Mouse (Mus musculus) liver, postnatal 0 days (tissue): Measurements from ENCODE around the gene Gga3. TPM values are rescaled to one million over a fixed set of nuclear protein-coding genes. Genes with fewer than 3 reads are reported as not detected.

Experiments used
- ATAC-seq: fragments of 200-750 bp; cut with Nextera tagmentation; 2 replicates; pipeline ENCODE4 v1.8.0; 2017; ENCODE audit warnings: mild to moderate bottlenecking, moderate library complexity
- DNase-seq: peaks from one replicate; pipeline ENCODE4 v3.0.0-alpha.2; 2016
- H3K27ac ChIP-seq: fragments of 300-500 bp; sonication (generic); 2 replicates; pipeline ENCODE4 v1.5.1; 2014; ENCODE audit warnings: antibody characterized with exemption, moderate library complexity, mild to moderate bottlenecking, low read depth
- H3K27me3 ChIP-seq: fragments of 300-500 bp; sonication (generic); 2 replicates; pipeline ENCODE4 v1.6.1; 2014; ENCODE audit warnings: low read length, control low read depth, mixed read lengths; ENCODE audit not compliant: insufficient read depth
- H3K36me3 ChIP-seq: fragments of 300-500 bp; sonication (generic); replicated peaks from 2 replicates; pipeline ENCODE4 v1.6.1; 2014; ENCODE audit warnings: mild to moderate bottlenecking, control low read depth, low read length, moderate library complexity, mixed read lengths; ENCODE audit not compliant: insufficient read depth
- H3K4me1 ChIP-seq: fragments of 300-500 bp; sonication (generic); 2 replicates; pipeline ENCODE4 v1.6.1; 2014; ENCODE audit warnings: antibody characterized with exemption, mild to moderate bottlenecking, control low read depth; ENCODE audit not compliant: insufficient read depth
- H3K4me2 ChIP-seq: fragments of 300-500 bp; sonication (generic); 2 replicates; pipeline ENCODE4 v1.6.1; 2014; ENCODE audit warnings: low read depth, mild to moderate bottlenecking, low read length, moderate library complexity, mixed read lengths
- H3K4me3 ChIP-seq: fragments of 300-500 bp; sonication (generic); 2 replicates; pipeline ENCODE4 v1.5.1; 2014; ENCODE audit warnings: low read depth, low read length
- H3K9ac ChIP-seq: fragments of 300-500 bp; sonication (generic); replicated peaks from 2 replicates; pipeline ENCODE4 v1.6.1; 2014; ENCODE audit warnings: mild to moderate bottlenecking, moderate library complexity
- H3K9me3 ChIP-seq: fragments of 300-500 bp; sonication (generic); 2 replicates; pipeline ENCODE4 v1.6.1; 2016; ENCODE audit warnings: mild to moderate bottlenecking, control low read depth, low read length, mixed read lengths
- CTCF ChIP-seq: sonication (generic); IDR thresholded peaks from 2 replicates; pipeline ENCODE4 v1.5.1; 2016; ENCODE audit warnings: antibody characterized with exemption, low read depth
- EP300 ChIP-seq: IDR thresholded peaks from 2 replicates; pipeline ENCODE4 v1.6.1; 2016; ENCODE audit warnings: antibody characterized with exemption, low read depth, mild to moderate bottlenecking
- WGBS: fragments of 180-500 bp; shearing (Covaris S2); extraction: QIAGEN DNeasy Blood & Tissue Kit; methylation state at CpG from one replicate; pipeline ENCODE4 v1.1.7; 2014; ENCODE audit not compliant: insufficient replicate concordance; 5-methylcytosine and 5-hydroxymethylcytosine counted together
- polyA plus RNA-seq: library from polyadenylated mRNA; unstranded; fragments of >200 nt; fragmentation: Nextera tagmentation; extraction: Ambion mirVana; gene quantifications from 2 replicates; pipeline ENCODE4 v1.2.1, GENCODE M21; 2015

Gene Gga3
- polyA plus RNA-seq, 1 experiment from 2014 or later = 3.5 TPM

- Histone ChIP-seq H3K36me3 (peaks cover 90% of the 10 kb centered on the region), H3K27me3 (no peaks in the 10 kb centered on the region), H3K9me3 (no peaks in the 10 kb centered on the region), H3K4me1 (no peaks in the 10 kb centered on the region), H3K27ac (no peak overlapping the region), H3K9ac (no peak overlapping the region), H3K4me2 (no peak overlapping the region), H3K4me3 (no peak overlapping the region)
- ATAC-seq (no peak), DNase-seq (no peak)
- no peak for TF ChIP-seq CTCF
- no peak for TF ChIP-seq EP300
- 84% methylated on average over 9 of the region's 9 CpGs for WGBS
Observed at GRCm38 (mm10) chr11:115587984-115588383, 15.9 kb downstream of the Gga3 start.

DNA sequence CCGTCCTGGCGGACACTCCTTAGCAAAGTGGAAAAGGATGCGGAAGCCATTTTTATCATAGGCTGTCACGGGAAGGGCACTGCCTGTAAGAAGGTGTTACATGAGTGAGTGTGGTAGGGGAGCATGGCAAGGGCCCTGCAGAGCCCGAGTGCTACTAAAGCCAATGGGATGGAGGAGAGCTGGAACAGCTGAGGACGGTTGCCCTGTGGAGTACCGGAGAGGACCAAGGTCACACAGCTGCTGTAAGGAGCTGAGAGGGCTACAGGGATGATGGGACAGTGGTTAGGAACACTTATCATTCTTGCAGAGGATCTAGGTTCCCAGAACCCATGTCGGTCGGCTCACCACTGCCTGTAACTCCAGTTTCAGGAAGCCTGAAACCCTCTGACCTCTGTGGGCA is 17.4 kb downstream of the Gga3 start:
- H3K9ac ChIP-seq = no peak overlapping the region
- H3K4me1 ChIP-seq = no peaks in the 10 kb centered on the region
- no peak overlapping the region for H3K27ac ChIP-seq
- TF ChIP-seq EP300 = no peak
- no peak for TF ChIP-seq CTCF
- no peak for ATAC-seq
- no peak overlapping the region for H3K4me3 ChIP-seq
- 83% methylated on average over 9 of the region's 9 CpGs for WGBS
- H3K9me3 ChIP-seq = no peaks in the 10 kb centered on the region
- H3K27me3 ChIP-seq = no peaks in the 10 kb centered on the region
- H3K4me2 ChIP-seq = no peak overlapping the region
- peaks cover 94% of the 10 kb centered on the region for H3K36me3 ChIP-seq
- no peak for DNase-seq

GRCm38 (mm10) chr11:115585573-115586100 is 18.2 kb downstream of the Gga3 start:
- peaks cover 94% of the 10 kb centered on the region for H3K36me3 ChIP-seq
- 82% methylated on average over 7 of the region's 7 CpGs for whole genome bisulfite sequencing

DNA sequence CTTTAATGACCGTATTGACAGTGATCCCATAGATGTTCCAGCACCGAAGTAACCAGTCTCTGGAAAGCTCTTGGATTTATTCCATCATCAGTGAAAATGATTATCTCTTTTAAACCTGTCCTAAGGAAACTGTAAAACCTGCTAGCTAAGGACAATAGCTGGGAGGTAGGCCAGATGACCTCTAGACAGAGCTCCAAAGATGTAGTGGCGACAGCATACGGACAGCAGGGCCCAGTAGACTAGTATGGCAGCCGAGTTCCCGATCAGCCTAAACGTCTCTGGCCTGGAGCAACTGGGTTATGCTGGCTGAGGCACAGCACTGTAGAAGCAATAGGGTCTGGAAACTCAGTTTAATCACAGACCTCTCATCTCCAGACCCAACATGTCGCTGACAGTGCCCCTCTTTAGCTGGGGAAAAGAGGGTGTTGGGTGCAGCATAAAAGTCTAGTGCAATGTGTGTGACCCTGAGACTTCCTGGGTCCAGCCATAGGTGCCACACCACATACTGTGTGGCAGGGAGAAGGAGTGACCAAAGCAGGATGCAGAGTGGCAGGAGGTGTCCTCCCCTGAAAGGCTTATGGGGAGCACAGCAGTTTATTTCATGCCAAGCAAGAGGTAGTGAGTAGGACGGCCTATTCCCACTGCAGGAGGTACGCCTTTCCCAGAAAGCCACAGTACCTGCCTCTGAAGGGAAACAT is 19.3 kb downstream of the Gga3 start:
- Histone ChIP-seq H3K4me3 (no peak overlapping the region), H3K27ac (no peak overlapping the region), H3K27me3 (no peaks in the 10 kb centered on the region), H3K36me3 (peaks cover 91% of the 10 kb centered on the region), H3K4me2 (no peak overlapping the region), H3K9ac (no peak overlapping the region), H3K4me1 (no peaks in the 10 kb centered on the region), H3K9me3 (no peaks in the 10 kb centered on the region)
- ATAC-seq (no peak), DNase-seq (no peak)
- TF ChIP-seq CTCF (no peak), EP300 (no peak)
- WGBS = 86% methylated on average over 10 of the region's 10 CpGs

More at GRCm38 (mm10) chr11:115585573-115586100, 18.2 kb downstream of the Gga3 start:
- TF ChIP-seq CTCF (no peak), EP300 (no peak)
- H3K9ac ChIP-seq = no peak overlapping the region
- H3K27me3 ChIP-seq = no peaks in the 10 kb centered on the region
- ATAC-seq (no peak), DNase-seq (no peak)
- no peak overlapping the region for H3K27ac ChIP-seq
- no peak overlapping the region for H3K4me3 ChIP-seq
- no peaks in the 10 kb centered on the region for H3K9me3 ChIP-seq
- H3K4me2 ChIP-seq = no peak overlapping the region
- no peaks in the 10 kb centered on the region for H3K4me1 ChIP-seq

- DNase-seq (no peak), ATAC-seq (no peak)
- Histone ChIP-seq H3K4me2 (no peak overlapping the region), H3K9ac (no peak overlapping the region), H3K4me1 (no peaks in the 10 kb centered on the region), H3K27me3 (no peaks in the 10 kb centered on the region), H3K27ac (no peak overlapping the region), H3K9me3 (no peaks in the 10 kb centered on the region), H3K36me3 (peaks cover 88% of the 10 kb centered on the region), H3K4me3 (no peak overlapping the region)
- 80% methylated on average over 10 of the region's 10 CpGs for WGBS
- TF ChIP-seq EP300 = no peak
- TF ChIP-seq CTCF = no peak
Observed at GRCm38 (mm10) chr11:115582913-115583606, 20.8 kb downstream of the Gga3 start.

DNA sequence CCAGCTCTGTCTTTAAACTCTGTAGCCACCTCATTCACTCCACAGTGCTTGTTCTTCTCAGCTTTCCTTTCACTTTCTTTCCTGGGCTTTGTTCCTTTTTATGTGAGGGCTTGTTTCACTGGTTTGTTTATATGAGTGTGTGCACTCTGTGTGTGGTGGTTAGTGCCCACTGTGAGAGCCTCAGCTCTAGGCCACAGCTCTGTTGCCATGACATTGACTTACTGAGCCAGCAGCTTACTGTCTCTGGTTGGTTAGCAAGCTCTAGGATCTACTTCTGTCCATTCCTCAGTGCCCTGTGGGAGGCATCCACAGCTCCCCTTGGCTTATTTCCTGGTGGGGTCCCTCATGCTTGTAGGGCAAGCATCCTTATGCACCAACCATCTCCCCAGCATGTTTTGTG is 24.8 kb downstream of the Gga3 start:
- no peak for ATAC-seq
- Histone ChIP-seq H3K4me3 (no peak overlapping the region), H3K27ac (no peak overlapping the region), H3K4me2 (no peak overlapping the region), H3K9me3 (no peaks in the 10 kb centered on the region), H3K9ac (no peak overlapping the region), H3K4me1 (no peaks in the 10 kb centered on the region), H3K36me3 (peaks cover 59% of the 10 kb centered on the region), H3K27me3 (no peaks in the 10 kb centered on the region)
- no peak for DNase-seq
- no peak for TF ChIP-seq CTCF
- TF ChIP-seq EP300 = no peak
